Mouse (Mus musculus) stomach, embryonic 15.5 days (tissue): ENCODE data around the gene Camk2d. TPM values are rescaled to one million over a fixed set of nuclear protein-coding genes. Genes with fewer than 3 reads are reported as not detected.

Source experiments
- ATAC-seq: fragments of 200-750 bp; cut with Nextera tagmentation; 2 replicates; pipeline ENCODE4 v1.8.0; 2017; ENCODE audit warnings: low read depth, moderate number of reproducible peaks, moderate TSS enrichment; ENCODE audit not compliant: insufficient read depth, low FRiP score
- H3K27ac ChIP-seq: fragments of 300-500 bp; sonication (generic); 2 replicates; pipeline ENCODE4 v1.5.1; 2015; ENCODE audit warnings: mild to moderate bottlenecking, inconsistent platforms
- H3K27me3 ChIP-seq: fragments of 300-500 bp; sonication (generic); replicated peaks from 2 replicates; pipeline ENCODE4 v1.6.1; 2015; ENCODE audit warnings: inconsistent platforms
- H3K36me3 ChIP-seq: fragments of 300-500 bp; sonication (generic); 2 replicates; pipeline ENCODE4 v1.6.1; 2015; ENCODE audit warnings: inconsistent platforms
- H3K4me1 ChIP-seq: fragments of 300-500 bp; sonication (generic); 2 replicates; pipeline ENCODE4 v1.6.1; 2015; ENCODE audit warnings: inconsistent platforms
- H3K4me2 ChIP-seq: fragments of 300-500 bp; sonication (generic); 2 replicates; pipeline ENCODE4 v1.6.1; 2015; ENCODE audit warnings: mild to moderate bottlenecking, inconsistent platforms
- H3K4me3 ChIP-seq: fragments of 300-500 bp; sonication (generic); replicated peaks from 2 replicates; pipeline ENCODE4 v1.5.1; 2015; ENCODE audit warnings: inconsistent platforms
- H3K9ac ChIP-seq: fragments of 300-500 bp; sonication (generic); 2 replicates; pipeline ENCODE4 v1.6.1; 2015; ENCODE audit warnings: inconsistent platforms
- H3K9me3 ChIP-seq: fragments of 300-500 bp; sonication (generic); 2 replicates; pipeline ENCODE4 v1.6.1; 2016; ENCODE audit warnings: inconsistent platforms
- WGBS: fragments of 180-500 bp; shearing (Covaris S2); methylation state at CpG from one replicate; pipeline ENCODE4 v1.1.7; 2015; 5-methylcytosine and 5-hydroxymethylcytosine counted together
- polyA plus RNA-seq: library from polyadenylated mRNA; unstranded; fragments of >200 nt; fragmentation: Nextera tagmentation; extraction: Ambion mirVana; gene quantifications from 2 replicates; pipeline ENCODE4 v1.2.1, GENCODE M21; 2015

Gene Camk2d
- polyA plus RNA-seq, 1 experiment from 2014 or later, result 37.7 TPM

DNA sequence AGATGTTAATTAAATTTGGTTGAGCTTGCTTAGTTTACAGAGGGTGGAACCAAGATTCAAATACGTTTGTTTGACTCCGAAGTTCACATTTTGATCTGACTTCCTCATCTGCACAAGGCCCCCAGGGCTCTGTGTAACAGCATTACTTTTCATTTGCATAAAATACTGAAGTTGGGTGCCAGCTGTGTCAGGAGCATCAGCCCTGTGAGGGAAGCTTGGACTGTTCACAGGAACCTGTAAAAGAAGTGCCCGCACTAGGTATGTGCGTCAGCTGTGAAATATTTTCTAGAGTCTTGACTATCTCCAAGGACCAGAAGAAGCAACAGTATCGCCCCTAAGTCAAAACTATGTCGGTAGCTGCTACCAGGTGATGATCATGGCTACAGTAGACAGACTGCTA, 100.5 kb downstream of the Camk2d start:
- Histone ChIP-seq H3K27me3 (no peaks in the 10 kb centered on the region), H3K9ac (no peak overlapping the region), H3K4me1 (peaks cover 12% of the 10 kb centered on the region), H3K27ac (no peak overlapping the region), H3K4me2 (no peak overlapping the region), H3K4me3 (no peak overlapping the region), H3K9me3 (no peaks in the 10 kb centered on the region), H3K36me3 (no peaks in the 10 kb centered on the region)
- WGBS, result 74% methylated on average over 6 of the region's 6 CpGs
- no peak for ATAC-seq

- H3K4me2 ChIP-seq, result no peak overlapping the region
- H3K27me3 ChIP-seq, result no peaks in the 10 kb centered on the region
- no peak for ATAC-seq
- H3K9ac ChIP-seq, result no peak overlapping the region
- no peak overlapping the region for H3K4me3 ChIP-seq
- WGBS, result 65% methylated on average over 3 of the region's 3 CpGs
- H3K4me1 ChIP-seq, result peaks cover 6% of the 10 kb centered on the region; the same call in 1 of the 2 replicates
- H3K36me3 ChIP-seq, result no peaks in the 10 kb centered on the region
- no peaks in the 10 kb centered on the region for H3K9me3 ChIP-seq
- no peak overlapping the region for H3K27ac ChIP-seq
Observed at GRCm38 (mm10) chr3:126699740-126700139, 103.6 kb downstream of the Camk2d start.

DNA sequence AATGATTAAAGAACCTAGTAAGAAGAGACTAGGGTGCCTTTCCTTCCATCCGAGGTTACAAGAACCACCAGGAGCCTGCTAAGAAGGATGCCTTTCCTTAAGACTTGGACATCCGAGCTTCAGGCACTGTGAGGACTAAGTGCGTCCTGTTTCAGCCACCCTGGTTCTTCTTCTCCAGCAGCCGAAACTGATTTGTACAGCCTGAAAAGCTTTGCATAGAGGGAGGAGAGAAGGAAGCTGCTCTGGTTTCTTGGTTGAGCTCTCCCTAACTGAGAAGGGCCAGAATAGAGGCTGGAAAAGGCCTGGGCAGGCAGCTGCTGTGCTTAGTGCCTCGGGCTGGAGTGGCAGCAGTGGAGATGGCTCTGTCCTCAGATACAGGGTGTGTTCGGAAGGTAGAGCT, 105.0 kb downstream of the Camk2d start:
- Histone ChIP-seq H3K4me1 (no peaks in the 10 kb centered on the region), H3K4me3 (no peak overlapping the region), H3K36me3 (no peaks in the 10 kb centered on the region), H3K9ac (no peak overlapping the region), H3K9me3 (no peaks in the 10 kb centered on the region), H3K27me3 (no peaks in the 10 kb centered on the region), H3K4me2 (no peak overlapping the region), H3K27ac (no peak overlapping the region)
- WGBS, result 84% methylated on average over 6 of the region's 6 CpGs
- ATAC-seq, result no peak

DNA sequence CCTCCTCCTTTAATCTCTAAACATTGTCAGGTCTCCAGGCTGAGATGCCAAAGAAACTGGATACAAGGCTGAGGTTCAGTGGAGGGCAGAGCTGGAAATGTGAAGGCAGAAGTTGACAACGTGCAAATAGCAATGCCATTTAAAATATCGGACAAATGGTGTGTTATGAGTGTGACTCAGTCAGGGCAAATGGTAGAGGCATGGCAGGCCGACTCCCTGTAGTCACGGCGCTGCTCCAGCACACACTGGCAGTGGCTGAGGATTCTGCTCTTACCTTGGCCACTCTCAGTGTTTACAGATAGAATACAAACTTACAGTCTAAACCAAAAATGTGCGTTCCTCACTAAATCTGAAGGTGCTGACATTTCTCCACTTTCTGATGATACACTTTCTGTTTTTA, 105.5 kb downstream of the Camk2d start:
- Histone ChIP-seq H3K4me1 (no peaks in the 10 kb centered on the region), H3K4me3 (no peak overlapping the region), H3K27ac (no peak overlapping the region), H3K9ac (no peak overlapping the region), H3K4me2 (no peak overlapping the region), H3K27me3 (no peaks in the 10 kb centered on the region), H3K36me3 (no peaks in the 10 kb centered on the region), H3K9me3 (no peaks in the 10 kb centered on the region)
- WGBS, result 74% methylated on average over 6 of the region's 6 CpGs
- ATAC-seq, result no peak

GRCm38 (mm10) chr3:126705490-126705889, 109.4 kb downstream of the Camk2d start:
- Histone ChIP-seq H3K27me3 (no peaks in the 10 kb centered on the region), H3K27ac (no peak overlapping the region), H3K9me3 (no peaks in the 10 kb centered on the region), H3K9ac (no peak overlapping the region), H3K4me2 (no peak overlapping the region), H3K36me3 (no peaks in the 10 kb centered on the region), H3K4me3 (no peak overlapping the region), H3K4me1 (no peaks in the 10 kb centered on the region)
- ATAC-seq, result no peak
- 74% methylated on average over 1 of the region's 1 CpGs for WGBS

- H3K27ac ChIP-seq, result no peak overlapping the region
- H3K9ac ChIP-seq, result no peak overlapping the region
- 59% methylated on average over 1 of the region's 1 CpGs for WGBS
- no peaks in the 10 kb centered on the region for H3K27me3 ChIP-seq
- H3K4me3 ChIP-seq, result no peak overlapping the region
- no peaks in the 10 kb centered on the region for H3K36me3 ChIP-seq
- no peak for ATAC-seq
- H3K4me1 ChIP-seq, result no peaks in the 10 kb centered on the region
- H3K9me3 ChIP-seq, result no peaks in the 10 kb centered on the region
- H3K4me2 ChIP-seq, result no peak overlapping the region
Observed at GRCm38 (mm10) chr3:126714281-126714680, 118.2 kb downstream of the Camk2d start.

DNA sequence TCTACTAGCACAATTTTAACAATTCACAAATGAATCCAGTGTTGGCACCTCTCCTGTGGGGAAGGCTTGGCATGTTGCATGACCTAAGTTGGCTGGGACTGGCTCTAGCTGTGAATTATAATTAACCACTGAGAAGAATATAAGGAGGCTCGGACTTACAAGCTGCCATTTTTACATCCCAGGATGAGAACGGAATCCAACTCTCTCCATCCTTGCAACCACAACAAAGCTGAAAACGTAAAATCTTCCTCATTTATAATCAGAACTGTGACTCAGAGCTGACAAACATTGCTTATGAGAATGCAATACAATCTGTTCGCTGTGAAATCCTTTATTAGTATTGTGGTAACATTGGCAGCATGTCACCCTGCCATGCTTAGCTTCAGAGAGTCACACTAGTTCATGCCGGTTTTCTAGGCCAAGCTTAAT, 126.9 kb downstream of the Camk2d start:
- 82% methylated on average over 5 of the region's 5 CpGs for WGBS
- Histone ChIP-seq H3K9ac (no peak overlapping the region), H3K4me2 (no peak overlapping the region), H3K9me3 (no peaks in the 10 kb centered on the region), H3K27me3 (no peaks in the 10 kb centered on the region), H3K4me3 (no peak overlapping the region), H3K36me3 (no peaks in the 10 kb centered on the region), H3K27ac (no peak overlapping the region), H3K4me1 (no peaks in the 10 kb centered on the region)
- no peak for ATAC-seq

DNA sequence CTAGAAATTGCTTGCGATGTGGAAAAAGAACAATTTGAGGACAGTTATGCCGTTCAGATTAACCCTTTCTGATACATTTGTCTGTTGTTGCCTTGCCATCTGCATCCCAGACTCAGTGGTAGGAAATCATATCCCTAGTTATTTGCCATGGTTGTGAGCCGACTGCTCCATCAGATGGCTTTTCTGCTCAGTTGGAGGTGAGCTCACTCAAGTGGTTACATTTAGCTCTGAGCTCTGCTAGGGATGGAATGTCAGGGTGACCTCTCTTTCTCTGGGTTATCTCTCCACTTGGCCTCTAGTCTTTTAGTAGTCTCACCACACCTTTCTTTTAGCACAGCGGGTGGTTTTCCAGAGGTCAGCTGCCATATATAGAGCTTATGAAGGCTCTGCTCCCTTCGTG, 127.4 kb downstream of the Camk2d start:
- no peaks in the 10 kb centered on the region for H3K36me3 ChIP-seq
- H3K4me3 ChIP-seq, result no peak overlapping the region
- no peaks in the 10 kb centered on the region for H3K9me3 ChIP-seq
- H3K27me3 ChIP-seq, result no peaks in the 10 kb centered on the region
- ATAC-seq, result no peak
- 60% methylated on average over 5 of the region's 5 CpGs for WGBS
- H3K4me1 ChIP-seq, result no peaks in the 10 kb centered on the region
- H3K9ac ChIP-seq, result no peak overlapping the region
- no peak overlapping the region for H3K27ac ChIP-seq
- H3K4me2 ChIP-seq, result no peak overlapping the region

DNA sequence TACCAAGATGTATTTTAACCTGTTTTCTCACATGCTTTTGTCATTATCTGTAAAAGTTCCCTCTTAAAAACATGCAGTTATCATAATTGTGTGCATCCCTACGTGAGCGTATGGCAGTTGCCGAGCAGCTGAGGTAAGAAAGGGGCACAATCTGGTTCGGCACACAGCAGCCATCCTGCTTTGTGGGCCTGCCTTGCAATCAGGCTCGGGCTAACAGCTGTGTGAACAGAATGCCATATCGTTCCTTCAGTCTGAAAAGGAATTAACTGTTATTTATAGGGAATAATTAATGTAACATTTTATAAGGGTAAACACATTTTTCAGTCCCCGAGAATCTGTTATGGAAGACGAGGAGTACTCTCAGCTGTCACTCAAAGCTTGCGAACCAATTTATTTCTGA, 129.5 kb downstream of the Camk2d start:
- no peaks in the 10 kb centered on the region for H3K9me3 ChIP-seq
- H3K36me3 ChIP-seq, result no peaks in the 10 kb centered on the region
- ATAC-seq, result no peak
- no peak overlapping the region for H3K4me3 ChIP-seq
- 81% methylated on average over 9 of the region's 9 CpGs for WGBS
- no peak overlapping the region for H3K9ac ChIP-seq
- no peak overlapping the region for H3K4me2 ChIP-seq
- H3K4me1 ChIP-seq, result no peaks in the 10 kb centered on the region
- no peaks in the 10 kb centered on the region for H3K27me3 ChIP-seq
- H3K27ac ChIP-seq, result no peak overlapping the region

DNA sequence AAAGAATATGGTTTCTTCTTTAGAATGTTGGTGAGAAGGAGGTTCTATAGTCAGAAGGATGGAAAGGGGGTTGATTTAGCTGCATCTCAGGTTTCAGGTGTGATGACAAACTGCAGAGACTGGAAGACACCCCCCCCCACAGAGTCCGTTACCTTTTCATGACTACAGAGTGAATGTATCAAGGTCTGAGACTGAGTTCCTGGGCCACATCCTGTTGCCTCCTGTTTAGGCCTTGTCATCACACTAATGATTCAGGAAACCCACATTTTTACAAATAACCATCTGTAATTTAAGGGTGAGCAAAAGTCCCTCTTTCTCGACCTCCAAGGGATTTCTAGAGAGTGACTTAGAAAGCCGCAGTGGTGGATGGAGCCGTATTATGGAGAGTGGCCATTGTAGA, 131.3 kb downstream of the Camk2d start:
- H3K9ac ChIP-seq, result no peak overlapping the region
- no peak overlapping the region for H3K4me2 ChIP-seq
- H3K4me1 ChIP-seq, result no peaks in the 10 kb centered on the region
- H3K27ac ChIP-seq, result no peak overlapping the region
- no peak for ATAC-seq
- no peaks in the 10 kb centered on the region for H3K27me3 ChIP-seq
- H3K36me3 ChIP-seq, result no peaks in the 10 kb centered on the region
- H3K4me3 ChIP-seq, result no peak overlapping the region
- WGBS, result 93% methylated on average over 4 of the region's 4 CpGs
- H3K9me3 ChIP-seq, result no peaks in the 10 kb centered on the region

- no peak overlapping the region for H3K27ac ChIP-seq
- no peaks in the 10 kb centered on the region for H3K36me3 ChIP-seq
- no peaks in the 10 kb centered on the region for H3K4me1 ChIP-seq
- H3K27me3 ChIP-seq, result no peaks in the 10 kb centered on the region
- H3K4me2 ChIP-seq, result no peak overlapping the region
- no peak overlapping the region for H3K9ac ChIP-seq
- H3K4me3 ChIP-seq, result no peak overlapping the region
- no peaks in the 10 kb centered on the region for H3K9me3 ChIP-seq
- 91% methylated on average over 5 of the region's 5 CpGs for WGBS
- ATAC-seq, result no peak
Observed at GRCm38 (mm10) chr3:126730411-126730810, 134.3 kb downstream of the Camk2d start.

- Histone ChIP-seq H3K27ac (no peak overlapping the region), H3K4me1 (no peaks in the 10 kb centered on the region), H3K9ac (no peak overlapping the region), H3K4me2 (no peak overlapping the region), H3K9me3 (no peaks in the 10 kb centered on the region), H3K36me3 (no peaks in the 10 kb centered on the region), H3K4me3 (no peak overlapping the region), H3K27me3 (no peaks in the 10 kb centered on the region)
- 79% methylated on average over 2 of the region's 2 CpGs for WGBS
- ATAC-seq, result no peak
Observed at GRCm38 (mm10) chr3:126732323-126732722, 136.2 kb downstream of the Camk2d start.

GRCm38 (mm10) chr3:126734533-126734932, 138.4 kb downstream of the Camk2d start:
- Histone ChIP-seq H3K27me3 (no peaks in the 10 kb centered on the region), H3K4me3 (no peak overlapping the region), H3K27ac (no peak overlapping the region), H3K36me3 (no peaks in the 10 kb centered on the region), H3K9ac (no peak overlapping the region), H3K4me1 (no peaks in the 10 kb centered on the region), H3K4me2 (no peak overlapping the region), H3K9me3 (no peaks in the 10 kb centered on the region)
- no peak for ATAC-seq
- 91% methylated on average over 2 of the region's 2 CpGs for WGBS
